17 mouse cellular contexts compared by ENCODE assay signal in the genomic region with DNA sequence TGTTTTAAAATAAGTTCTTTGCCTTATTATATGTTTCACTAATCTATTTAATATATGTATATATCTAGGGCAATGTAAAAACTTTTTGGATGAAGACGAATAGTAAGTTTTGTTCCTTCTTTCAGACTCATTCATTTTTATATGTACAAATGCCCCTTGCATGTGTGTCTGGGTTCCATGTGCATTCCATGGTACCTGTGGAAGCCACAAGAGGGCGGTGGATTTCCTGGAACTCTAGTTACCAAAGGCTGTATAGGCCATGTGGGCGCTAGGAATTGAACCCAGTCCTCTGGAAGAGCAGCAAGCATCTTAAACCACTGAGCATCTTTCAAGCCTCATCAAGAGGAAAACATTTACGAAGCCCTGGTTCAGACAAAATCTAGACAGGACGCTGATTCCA. TPM values are rescaled to one million over a fixed set of nuclear protein-coding genes. Genes with fewer than 3 reads are reported as not detected.
DNase-seq lines count a peak whose midpoint lies in the region; ATAC-seq and TF ChIP-seq lines count a peak whose summit lies in the region.
"Had no signal": no experiment of that assay in that cellular context is flagged by ENCODE, and none has a peak within 500 bp of the region (broad histone marks: within the 10 kb centered on the region; RNA-seq: fewer than 3 reads in every experiment).

No protein-coding gene starts in this region.

- in situ Hi-C loops in Patski (cut with MboI; ENCODE audit: low pct_unique_long_range_greater_than_20kb): loop anchor here (5.0 kb wide), 1 partner anchor 47 kb away; no protein-coding TSS in a partner anchor

- no peaks in the 10 kb centered on the region for H3K9me3 ChIP-seq in kidney, postnatal 0 days (replicated peaks; ENCODE audit: low read length)
- H3K9me3 ChIP-seq: liver, embryonic 15.5 days had no signal

- peak; percentile 35; the same call in 1 of the 2 replicates for TF ChIP-seq CTCF in kidney, postnatal 0 days (IDR thresholded peaks at IDR 0.05; ENCODE audit: low read depth)
- TF ChIP-seq CTCF in Patski (IDR thresholded peaks at IDR 0.05): peak; percentile 52

- CTCF ChIA-PET in Patski (lab: Charles Lee): no interaction called here

- H3K4me3 ChIP-seq in kidney, postnatal 0 days (replicated peaks; ENCODE audit: low read depth, low read length): no peak overlapping the region
- H3K4me3 ChIP-seq: liver, embryonic 15.5 days had no signal

- WGBS in kidney, postnatal 0 days: 94% methylated on average over 5 of the region's 5 CpGs

- H3K9ac ChIP-seq in kidney, postnatal 0 days (ENCODE audit: low read depth, low read length): no peak overlapping the region
- H3K9ac ChIP-seq: liver, embryonic 15.5 days had no signal

- H3K27me3 ChIP-seq in kidney, postnatal 0 days (ENCODE audit: insufficient read depth, low read length): no peaks in the 10 kb centered on the region
- H3K27me3 ChIP-seq in Patski: no peaks in the 10 kb centered on the region
- H3K27me3 ChIP-seq: liver, embryonic 15.5 days had no signal

- no peak overlapping the region for H3K27ac ChIP-seq in kidney, postnatal 0 days
- H3K27ac ChIP-seq: liver, embryonic 15.5 days had no signal

- H3K36me3 ChIP-seq in kidney, postnatal 0 days (ENCODE audit: insufficient read depth, low read length): peaks cover 69% of the 10 kb centered on the region

- H3K4me2 ChIP-seq in kidney, postnatal 0 days (ENCODE audit: low read length): no peak overlapping the region
- H3K4me2 ChIP-seq: liver, embryonic 15.5 days; midbrain, embryonic 11.5 days had no signal

- H3K4me1 ChIP-seq in kidney, postnatal 0 days (replicated peaks; ENCODE audit: insufficient read depth, low read length): no peaks in the 10 kb centered on the region
- H3K4me1 ChIP-seq: liver, embryonic 15.5 days had no signal

- no peak for ATAC-seq in kidney, postnatal 0 days (replicated peaks; ENCODE audit: low FRiP score, low read depth)
- ATAC-seq in Patski: no peak

- POLR2A ChIA-PET in Patski (lab: Charles Lee): interaction anchor here (0.6 kb wide), 1 partner anchor 17 kb away, joined by 3 read pairs; no protein-coding TSS in a partner anchor

- no peak for DNase-seq in kidney, postnatal 0 days (ENCODE audit: low spot score)
- DNase-seq in kidney, adult 18-20 months: no peak
- peak; percentile 13 for DNase-seq in thymus, postnatal 25 days
- no peak for DNase-seq in thymus, postnatal 14 days
- DNase-seq in Patski (ENCODE audit: low read depth, low spot score): no peak
- no peak for DNase-seq in right cerebral cortex, adult 18-20 months
- no peak for DNase-seq in cerebellum, adult 18-20 months
- DNase-seq: adrenal gland, postnatal 25 days; cerebellum, adult 9-10 months; gastrocnemius, postnatal 25 days; heart, postnatal 4 days; layer of hippocampus, postnatal 36 days; lung, postnatal 4 days; right cerebral cortex, postnatal 4 days had no signal

RNA-seq across cellular contexts. Expression of a gene that starts 39.9 kb away (rescaled TPM):
- 14.8 and 16.4 TPM in 2 replicates for polyA plus RNA-seq in kidney, postnatal 0 days (2015; fragmentation: Nextera tagmentation; extraction: Ambion mirVana)
- polyA plus RNA-seq in Patski (2021): 0.54 TPM
- polyA plus RNA-seq: large intestine, adult 2 months had no signal

RNA-seq across cellular contexts. Expression of a gene that starts 48.0 kb away (rescaled TPM):
- polyA plus RNA-seq in kidney, postnatal 0 days (2015; fragmentation: Nextera tagmentation; extraction: Ambion mirVana): 34.2 and 35.3 TPM in 2 replicates
- 97.8 TPM for polyA plus RNA-seq in Patski (2021)

RNA-seq across cellular contexts. Expression of a gene that starts 49.2 kb away (rescaled TPM):
- 17.1 and 17.9 TPM in 2 replicates for polyA plus RNA-seq in kidney, postnatal 0 days (2015; fragmentation: Nextera tagmentation; extraction: Ambion mirVana)
- polyA plus RNA-seq in Patski (2021): 22.1 TPM

Comparison
In these comparisons a context has a peak if more than half of its experiments do, and no peak if none do; other contexts are left out.
1. RNA of a gene that starts 39.9 kb away (polyA plus RNA-seq): 14.8 to 16.4 TPM in kidney, postnatal 0 days; 0.54 TPM in Patski (single experiment); every median in the first group is over 10 times any median in the second.